Mouse (Mus musculus): ENCODE data around the gene Micu1. TPM values are rescaled to one million over a fixed set of nuclear protein-coding genes. Genes with fewer than 3 reads are reported as not detected.
A peak's percentile ranks its signal among the peaks of the same experiment; 100 is the strongest.

Gene Micu1
- polyA plus RNA-seq, 2 experiments from 2014 or later: 47.1 to 78.3 TPM

DNA sequence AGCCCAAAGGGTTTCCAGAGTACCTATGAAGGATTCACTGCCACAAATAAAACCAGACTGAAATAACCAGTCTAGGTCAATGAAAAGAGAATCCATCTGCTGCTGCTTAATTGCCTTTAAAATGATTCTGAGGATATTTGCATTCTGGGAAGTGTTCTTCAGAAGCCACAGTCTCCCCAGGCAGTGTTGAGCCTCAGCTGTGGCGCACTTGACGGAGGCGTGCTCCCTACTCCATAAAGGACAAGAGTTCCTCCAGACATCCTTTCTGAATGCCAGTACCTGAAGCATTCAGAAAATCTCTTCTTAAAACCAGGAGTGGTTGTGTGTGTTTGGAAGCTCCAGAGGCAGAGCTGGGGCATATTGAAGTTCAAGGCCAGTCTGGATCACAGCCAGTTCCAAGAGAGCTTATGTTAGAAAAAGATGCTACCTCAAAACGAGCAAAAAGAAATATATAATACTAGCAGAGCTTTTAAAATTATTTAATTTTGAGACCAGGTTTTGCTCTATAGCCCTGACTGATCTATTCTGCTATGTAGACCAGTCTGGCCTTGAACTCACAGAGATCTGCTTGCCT, 75.9 kb downstream of the Micu1 start:
- ATAC-seq: no peak

- ATAC-seq: no peak
These were observed 78.4 kb downstream of the Micu1 start for GRCm38 (mm10) chr10:59780698-59781097.

DNA sequence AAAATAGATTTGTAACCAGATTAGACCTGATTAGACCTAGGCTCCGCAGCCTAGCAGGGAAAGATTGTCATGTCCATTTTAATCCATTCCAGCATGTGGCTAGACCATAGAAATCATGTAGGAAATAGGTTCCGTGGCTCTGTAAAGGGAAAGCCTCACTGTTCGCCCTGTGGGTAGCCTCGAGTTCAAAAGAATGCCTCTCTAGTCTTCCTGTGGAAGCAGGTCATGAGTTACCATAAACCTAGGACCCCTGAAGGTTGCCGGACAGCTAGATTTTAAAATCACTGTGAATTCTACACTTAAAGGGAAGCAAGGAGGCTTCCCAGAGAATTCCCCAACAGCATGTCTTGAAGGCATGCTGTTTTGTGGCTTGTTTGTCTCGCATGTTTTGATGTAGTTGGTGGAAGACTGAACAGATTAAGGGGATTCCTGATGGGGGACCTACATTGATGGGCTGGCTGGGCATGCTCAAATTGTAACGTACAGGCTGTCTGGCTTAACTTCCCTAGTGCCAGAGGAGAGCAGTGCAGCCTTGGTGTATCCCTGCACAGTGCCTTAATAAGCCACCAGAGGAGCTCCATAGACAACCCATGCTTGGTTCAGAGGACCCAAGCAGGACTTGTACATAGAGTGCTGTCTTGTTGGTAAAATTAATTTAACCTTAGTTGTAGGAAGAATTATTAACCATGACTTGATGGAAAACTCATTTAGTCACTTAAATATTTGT, 79.1 kb downstream of the Micu1 start:
- no peak for ATAC-seq

GRCm38 (mm10) chr10:59784731-59785685, 82.7 kb downstream of the Micu1 start:
- no peak for ATAC-seq

- no peak for ATAC-seq
These were observed 84.0 kb downstream of the Micu1 start for GRCm38 (mm10) chr10:59786289-59786688.

DNA sequence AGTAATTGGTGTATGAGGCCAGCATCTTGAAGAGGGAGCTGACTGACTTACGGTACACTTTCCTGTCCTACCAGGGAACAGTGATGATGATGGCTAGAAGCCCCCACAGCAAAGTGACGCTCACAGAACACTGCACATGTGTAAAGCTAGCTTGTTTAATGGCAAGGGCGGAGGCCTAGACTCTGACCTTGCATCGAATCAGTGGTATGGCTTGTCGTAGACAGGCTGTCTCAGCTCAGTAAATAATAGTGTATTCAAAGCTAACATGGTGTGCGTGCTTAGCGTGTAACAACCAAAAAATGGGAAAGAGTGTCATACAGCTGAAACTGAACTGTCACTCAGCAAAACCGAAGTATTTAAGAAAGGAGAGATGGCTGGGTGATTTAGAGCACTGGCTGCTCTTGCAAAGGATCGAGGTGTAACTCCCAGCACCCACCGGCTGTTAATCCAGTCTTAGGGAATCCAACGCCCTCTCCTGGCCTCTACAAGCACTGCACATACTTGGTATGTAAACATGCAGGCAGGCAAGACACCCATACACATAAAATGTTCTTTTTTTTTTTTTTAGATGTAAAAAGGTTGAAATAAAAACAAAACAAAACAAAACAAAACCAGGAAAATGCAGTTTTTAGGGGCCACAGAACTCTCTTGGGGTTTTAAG, 85.0 kb downstream of the Micu1 start:
- ATAC-seq: no peak

- ATAC-seq: no peak
These were observed 85.6 kb downstream of the Micu1 start for GRCm38 (mm10) chr10:59787870-59788269.

- no peak for ATAC-seq
These were observed 88.1 kb downstream of the Micu1 start for GRCm38 (mm10) chr10:59790291-59790929.

GRCm38 (mm10) chr10:59791896-59792295, 89.6 kb downstream of the Micu1 start:
- no peak for ATAC-seq

DNA sequence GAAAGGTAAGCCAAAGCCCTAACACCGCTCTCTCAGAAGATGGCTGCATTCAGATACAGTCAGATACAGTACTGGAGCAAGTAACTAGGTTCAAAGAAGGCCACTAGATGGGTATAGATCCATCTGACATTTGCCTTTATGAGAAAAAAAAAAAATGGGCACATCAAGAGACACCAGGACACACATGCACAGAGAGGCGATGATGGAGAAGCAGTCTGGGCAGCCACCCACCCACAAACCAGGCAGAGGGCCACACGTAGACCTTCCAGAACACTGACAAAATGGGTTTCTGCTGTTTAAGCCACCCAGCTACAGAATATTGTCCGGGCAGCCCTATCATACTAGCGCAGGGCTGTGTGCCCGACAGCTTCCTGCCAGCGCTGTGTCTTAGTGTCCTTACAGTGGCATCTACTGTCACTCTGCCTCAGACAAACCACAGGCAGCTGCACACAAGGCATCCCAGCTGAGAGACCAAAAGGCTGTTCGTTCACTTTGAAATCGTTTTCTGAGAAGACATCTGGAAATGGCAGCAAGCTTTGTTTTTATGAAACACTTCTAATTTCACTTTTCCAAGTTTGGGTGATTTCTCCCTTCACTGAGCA, 90.4 kb downstream of the Micu1 start:
- ATAC-seq: peak; percentile 51

DNA sequence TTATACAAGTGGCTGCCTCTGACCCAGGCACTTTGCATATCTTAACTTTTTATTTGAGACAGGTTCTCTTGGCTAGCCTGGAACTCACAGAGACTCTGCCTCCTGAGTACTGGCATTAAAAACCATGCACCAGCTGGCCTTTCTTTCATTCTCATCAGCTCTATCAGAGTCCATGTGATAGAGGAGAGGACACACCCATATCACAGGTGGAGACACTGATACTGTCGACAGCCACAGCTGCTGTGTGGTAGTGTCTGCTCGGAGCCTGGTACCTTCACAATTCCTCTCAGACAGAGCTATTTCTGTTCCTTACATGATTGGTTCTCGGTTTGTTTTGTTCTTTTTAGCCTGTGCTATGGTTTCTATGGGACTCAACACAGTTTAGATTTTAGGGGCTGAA, 91.2 kb downstream of the Micu1 start:
- ATAC-seq: no peak

DNA sequence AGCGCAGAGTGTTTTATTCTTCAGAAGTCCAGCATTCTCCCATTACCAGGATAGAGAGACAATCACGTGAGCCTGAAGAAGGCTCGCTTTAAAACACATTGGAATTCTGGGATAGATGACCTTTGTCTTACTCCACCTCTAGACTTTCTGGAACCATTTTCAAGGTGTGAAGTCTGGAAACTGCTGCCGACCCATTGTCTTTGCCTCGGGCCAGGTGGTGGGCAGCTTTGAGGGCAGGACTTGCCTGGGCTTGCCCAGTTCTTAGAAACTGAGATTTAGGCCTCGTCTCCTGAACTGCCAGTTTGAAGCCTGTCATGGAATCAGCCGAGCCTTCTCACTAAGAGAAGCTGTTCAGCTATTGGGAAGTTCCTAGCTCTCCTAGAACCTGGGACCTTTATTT, 92.8 kb downstream of the Micu1 start:
- ATAC-seq: no peak

DNA sequence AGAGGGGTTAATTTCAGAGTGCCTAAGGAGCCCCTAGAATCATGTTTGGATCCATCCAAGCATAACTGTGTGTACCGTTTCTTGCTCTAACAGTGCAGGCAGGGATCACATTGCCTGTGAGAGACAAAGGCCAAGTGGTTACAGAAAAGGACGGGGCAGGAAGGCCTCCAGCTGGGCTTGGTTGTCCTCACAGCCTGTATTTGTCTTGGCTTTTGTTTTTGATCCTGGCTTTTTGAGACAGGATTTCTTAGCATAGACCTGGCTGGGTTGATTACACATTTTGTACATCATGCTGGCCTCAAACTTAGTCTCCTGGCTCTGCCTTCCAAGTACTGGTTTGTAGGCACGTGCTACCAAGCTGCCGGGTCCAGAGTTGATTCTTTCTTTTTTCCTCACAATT, 93.6 kb downstream of the Micu1 start:
- no peak for ATAC-seq

DNA sequence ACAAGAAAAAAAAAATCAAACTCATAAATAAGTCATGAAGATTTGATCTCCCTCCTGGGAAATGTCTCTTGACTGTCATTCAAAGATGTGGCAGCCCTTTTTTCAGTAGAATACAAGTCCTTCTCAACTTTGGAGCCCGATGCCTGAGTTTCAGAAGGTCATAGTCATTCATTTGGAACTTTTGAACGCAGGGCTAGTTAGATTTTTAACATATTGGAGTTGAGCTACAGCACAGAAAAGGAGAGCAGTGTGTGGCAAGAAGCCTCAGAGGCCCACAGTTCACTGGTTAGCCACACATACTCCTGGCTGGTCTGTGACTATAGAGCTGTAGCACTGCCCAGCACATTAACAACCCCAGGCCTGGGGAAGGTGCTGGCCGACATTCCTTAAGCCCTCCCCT, 96.1 kb downstream of the Micu1 start:
- no peak for ATAC-seq

DNA sequence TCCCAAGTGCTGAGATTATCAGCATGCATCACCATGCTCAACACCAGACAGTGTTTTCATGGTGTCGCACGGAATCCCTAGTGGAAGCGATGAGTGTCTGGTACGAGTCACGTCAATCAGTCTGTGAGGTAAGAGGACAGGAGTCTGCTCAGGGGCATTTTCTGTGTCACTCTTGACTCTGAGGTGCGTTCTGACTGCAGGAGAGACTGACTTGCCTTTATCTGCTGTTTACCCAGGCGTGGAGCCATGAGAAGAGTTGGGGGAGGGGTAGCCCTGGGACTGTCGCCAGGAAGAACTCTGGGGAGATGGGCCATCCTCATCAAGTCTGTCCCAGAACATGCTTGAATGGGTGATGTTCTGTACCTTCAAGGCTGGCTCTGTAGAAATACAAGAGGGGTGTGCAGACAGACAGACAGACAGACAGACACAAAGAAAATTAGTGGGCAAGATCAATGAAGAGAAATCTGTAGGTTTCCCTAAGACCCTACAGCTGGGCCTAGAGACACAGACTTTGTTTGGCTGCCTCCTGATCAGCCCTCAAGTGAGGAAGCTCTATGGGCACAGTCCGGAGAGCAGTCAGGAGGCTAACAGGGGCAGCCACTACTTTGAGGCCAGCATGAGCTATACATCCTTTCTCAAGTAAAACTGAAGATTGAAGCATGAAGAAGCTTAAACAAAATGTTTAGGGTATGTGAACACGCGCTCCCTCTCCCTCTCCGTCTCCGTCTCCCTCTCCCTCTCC, 97.2 kb downstream of the Micu1 start:
- ATAC-seq: no peak

DNA sequence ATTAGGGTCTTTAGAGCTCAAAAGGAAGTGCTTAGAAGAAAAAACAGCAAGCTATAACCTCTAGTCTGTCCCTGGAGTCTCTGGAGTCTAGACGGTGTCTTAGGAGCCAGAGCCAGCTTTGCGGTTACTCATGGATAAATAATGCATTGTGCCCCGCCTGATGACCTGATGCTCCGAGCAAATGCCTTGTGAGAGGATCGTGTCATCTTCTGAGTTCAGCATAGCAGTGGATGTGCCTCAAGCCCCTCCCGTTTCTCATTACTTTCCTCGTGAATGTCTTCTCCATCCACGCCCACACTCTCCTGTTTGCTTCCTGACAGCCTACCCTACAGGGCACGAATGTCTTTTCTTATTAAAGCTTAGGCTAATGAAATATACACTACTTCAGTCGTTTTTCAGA, 97.9 kb downstream of the Micu1 start:
- no peak for ATAC-seq

DNA sequence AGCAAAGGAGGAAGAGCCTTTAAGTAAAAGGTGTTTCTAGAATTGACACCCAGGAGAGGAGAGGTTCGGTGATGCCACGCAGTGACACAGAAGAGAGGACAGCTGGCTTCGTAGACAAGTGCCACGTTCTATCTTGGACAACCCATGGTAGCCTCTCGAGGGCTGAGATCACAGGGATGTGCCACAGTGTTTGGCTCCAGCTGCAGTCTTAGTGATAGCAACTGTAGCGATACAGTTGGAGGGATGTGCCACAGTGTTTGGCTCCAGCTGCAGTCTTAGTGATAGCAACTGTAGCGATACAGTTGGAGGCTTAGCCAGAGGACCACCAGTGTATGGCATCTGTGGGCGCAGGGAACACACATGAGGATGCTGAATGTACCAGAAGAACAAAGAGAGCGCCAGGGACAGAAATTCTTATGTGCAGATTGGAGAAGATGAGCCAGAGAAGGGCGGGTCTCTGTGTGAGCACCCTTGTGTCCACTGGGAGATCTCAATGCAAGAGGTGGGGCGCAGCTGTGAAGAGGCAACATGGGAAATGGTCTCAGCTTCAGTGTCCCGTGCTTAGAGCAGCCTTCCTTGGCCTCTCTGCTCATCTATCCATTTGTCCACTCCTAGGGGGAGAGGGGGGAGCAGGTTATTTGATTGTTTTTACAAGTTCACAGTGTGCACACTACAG, 98.7 kb downstream of the Micu1 start:
- ATAC-seq: no peak

DNA sequence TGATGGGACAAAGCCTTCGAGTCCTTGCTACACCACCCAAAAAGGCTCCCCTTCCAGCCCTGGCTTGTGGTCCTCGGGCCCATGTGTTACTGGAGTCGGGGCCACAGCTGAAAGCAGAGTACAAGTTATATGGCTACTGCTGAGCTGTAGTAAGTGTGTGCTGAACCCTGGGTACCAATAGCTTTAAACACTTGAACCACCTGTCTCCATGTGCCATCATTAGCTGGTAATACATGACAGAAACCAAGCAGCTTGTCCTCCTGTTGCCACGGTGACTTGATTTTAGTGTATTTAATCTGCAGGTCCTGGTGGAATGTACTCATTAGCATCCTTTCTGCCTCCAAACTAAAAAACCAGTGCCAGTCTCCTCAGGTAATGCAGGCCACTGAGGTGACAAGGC, 106.4 kb downstream of the Micu1 start:
- no peak for ATAC-seq

GRCm38 (mm10) chr10:59809991-59810574, 107.8 kb downstream of the Micu1 start:
- ATAC-seq: no peak

DNA sequence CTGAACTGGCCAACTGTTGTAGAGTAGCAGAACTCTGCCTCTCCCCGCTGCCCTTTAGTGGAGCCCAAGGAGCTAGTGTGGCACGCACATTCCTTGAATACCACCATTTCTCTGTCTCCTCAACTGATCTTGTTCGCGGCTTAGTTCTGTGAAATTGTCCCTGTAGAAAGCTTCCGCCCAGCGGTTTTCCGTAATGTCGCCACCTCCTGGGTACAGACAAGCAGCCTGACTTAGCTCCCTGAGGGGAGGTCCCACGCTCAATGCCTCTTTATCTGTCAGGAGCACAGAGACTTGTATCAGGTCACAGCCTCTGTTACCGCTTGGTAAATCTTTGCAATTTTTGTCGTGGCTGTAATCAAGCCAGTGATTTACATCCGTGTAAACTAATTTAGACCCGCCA, 110.7 kb downstream of the Micu1 start:
- no peak for ATAC-seq

Data from CD4-positive, CD25-positive, alpha-beta regulatory T cell, adult 4 months (primary cell).